Mouse (Mus musculus) E14TG2a.4 (cell line): ENCODE data around the gene Tenm2.

Source experiments
- H3K27me3 ChIP-seq: 2 replicates; pipeline ENCODE4 v1.6.1; 2014; ENCODE audit warnings: low read length, control low read depth; ENCODE audit not compliant: insufficient read depth
- H3K36me3 ChIP-seq: 2 replicates; pipeline ENCODE4 v1.6.1; 2014; ENCODE audit warnings: low read length, control low read depth; ENCODE audit not compliant: insufficient read depth
- H3K4me1 ChIP-seq: replicated peaks from 2 replicates; pipeline ENCODE4 v1.6.1; 2014; ENCODE audit warnings: low read depth, low read length, control low read depth
- H3K4me3 ChIP-seq: replicated peaks from 2 replicates; pipeline ENCODE4 v1.5.1; 2014; ENCODE audit warnings: mild to moderate bottlenecking, low read length
- H3K9me3 ChIP-seq: 2 replicates; pipeline ENCODE4 v1.6.1; 2014; ENCODE audit warnings: low read length, control low read depth
- CTCF ChIP-seq: conservative IDR thresholded peaks from 2 replicates; pipeline ENCODE4 v1.5.1; 2014; ENCODE audit warnings: low read length
- NANOG ChIP-seq: IDR thresholded peaks from 2 replicates; pipeline ENCODE4 v1.6.1; 2014; ENCODE audit warnings: borderline replicate concordance, low read length, mixed read lengths
- POU5F1 ChIP-seq: IDR thresholded peaks from 2 replicates; pipeline ENCODE4 v1.6.1; 2014; ENCODE audit warnings: low read length, borderline replicate concordance

Gene Tenm2

GRCm38 (mm10) chr11:35991846-35992245 lies 1243.9 kb downstream of the Tenm2 start:
- H3K9me3 ChIP-seq: no peaks in the 10 kb centered on the region
- no peak for TF ChIP-seq NANOG
- no peak for TF ChIP-seq POU5F1
- no peak for TF ChIP-seq CTCF
- H3K4me3 ChIP-seq: no peak overlapping the region
- peaks cover 5% of the 10 kb centered on the region for H3K4me1 ChIP-seq
- H3K27me3 ChIP-seq: peaks cover 23% of the 10 kb centered on the region
- no peaks in the 10 kb centered on the region for H3K36me3 ChIP-seq

- TF ChIP-seq NANOG: no peak
- no peak for TF ChIP-seq CTCF
- no peak for TF ChIP-seq POU5F1
- H3K36me3 ChIP-seq: no peaks in the 10 kb centered on the region
- no peak overlapping the region for H3K4me3 ChIP-seq
- peaks cover 23% of the 10 kb centered on the region for H3K4me1 ChIP-seq
- H3K27me3 ChIP-seq: peaks cover 39% of the 10 kb centered on the region
- no peaks in the 10 kb centered on the region for H3K9me3 ChIP-seq
These were observed 1245.8 kb downstream of the Tenm2 start for GRCm38 (mm10) chr11:35989967-35990366.

GRCm38 (mm10) chr11:35985841-35986393 lies 1249.8 kb downstream of the Tenm2 start:
- H3K4me3 ChIP-seq: peak overlapping the region; percentile 57
- H3K4me1 ChIP-seq: peaks cover 39% of the 10 kb centered on the region
- H3K9me3 ChIP-seq: no peaks in the 10 kb centered on the region
- no peak for TF ChIP-seq POU5F1
- TF ChIP-seq NANOG: no peak
- peak; percentile 22; the same call in 1 of the 2 replicates for TF ChIP-seq CTCF
- H3K36me3 ChIP-seq: no peaks in the 10 kb centered on the region
- H3K27me3 ChIP-seq: peaks cover 54% of the 10 kb centered on the region

GRCm38 (mm10) chr11:35982734-35983133 lies 1253.0 kb downstream of the Tenm2 start:
- no peak for TF ChIP-seq POU5F1
- TF ChIP-seq CTCF: no peak
- TF ChIP-seq NANOG: no peak
- Histone ChIP-seq H3K4me1 (peaks cover 63% of the 10 kb centered on the region), H3K9me3 (no peaks in the 10 kb centered on the region), H3K27me3 (peaks cover 68% of the 10 kb centered on the region), H3K36me3 (no peaks in the 10 kb centered on the region), H3K4me3 (no peak overlapping the region)

GRCm38 (mm10) chr11:35980411-35980917 lies 1255.3 kb downstream of the Tenm2 start, which contains the start of gene Wwc1:
Wwc1 (minus strand) TSS chr11:35980527.
- TF ChIP-seq CTCF (no peak), POU5F1 (no peak), NANOG (no peak)
- no peaks in the 10 kb centered on the region for H3K9me3 ChIP-seq
- peaks cover 51% of the 10 kb centered on the region for H3K27me3 ChIP-seq
- H3K4me3 ChIP-seq: peak within 1 kb of the TSS; percentile 89
- peaks cover 66% of the 10 kb centered on the region for H3K4me1 ChIP-seq
- H3K36me3 ChIP-seq: no peaks in the 10 kb centered on the region; the same call in 1 of the 2 replicates

GRCm38 (mm10) chr11:35979733-35980410 lies 1255.9 kb downstream of the Tenm2 start:
- H3K27me3 ChIP-seq: peaks cover 46% of the 10 kb centered on the region
- peaks cover 4% of the 10 kb centered on the region; the same call in 1 of the 2 replicates for H3K36me3 ChIP-seq
- peaks cover 65% of the 10 kb centered on the region for H3K4me1 ChIP-seq
- H3K4me3 ChIP-seq: peak overlapping the region; percentile 89
- no peaks in the 10 kb centered on the region for H3K9me3 ChIP-seq
- no peak for TF ChIP-seq NANOG
- TF ChIP-seq POU5F1: no peak
- no peak for TF ChIP-seq CTCF

GRCm38 (mm10) chr11:35979266-35979732 lies 1256.5 kb downstream of the Tenm2 start:
- no peak for TF ChIP-seq NANOG
- no peak for TF ChIP-seq POU5F1
- TF ChIP-seq CTCF: no peak
- Histone ChIP-seq H3K9me3 (no peaks in the 10 kb centered on the region), H3K4me3 (peak overlapping the region; percentile 89), H3K36me3 (peaks cover 9% of the 10 kb centered on the region), H3K4me1 (peaks cover 71% of the 10 kb centered on the region), H3K27me3 (peaks cover 41% of the 10 kb centered on the region)

- Histone ChIP-seq H3K36me3 (peaks cover 11% of the 10 kb centered on the region), H3K4me1 (peaks cover 84% of the 10 kb centered on the region), H3K9me3 (no peaks in the 10 kb centered on the region), H3K4me3 (no peak overlapping the region), H3K27me3 (peaks cover 34% of the 10 kb centered on the region)
- no peak for TF ChIP-seq NANOG
- no peak for TF ChIP-seq CTCF
- TF ChIP-seq POU5F1: no peak
These were observed 1258.0 kb downstream of the Tenm2 start for GRCm38 (mm10) chr11:35977796-35978195.

- peaks cover 85% of the 10 kb centered on the region for H3K4me1 ChIP-seq
- peaks cover 34% of the 10 kb centered on the region for H3K27me3 ChIP-seq
- peaks cover 11% of the 10 kb centered on the region for H3K36me3 ChIP-seq
- H3K9me3 ChIP-seq: no peaks in the 10 kb centered on the region
- H3K4me3 ChIP-seq: no peak overlapping the region
- TF ChIP-seq POU5F1 (no peak), NANOG (no peak), CTCF (no peak)
These were observed 1258.7 kb downstream of the Tenm2 start for GRCm38 (mm10) chr11:35977096-35977495.
